Mouse (Mus musculus): ENCODE results near the gene Hist1h1t.

DNA sequence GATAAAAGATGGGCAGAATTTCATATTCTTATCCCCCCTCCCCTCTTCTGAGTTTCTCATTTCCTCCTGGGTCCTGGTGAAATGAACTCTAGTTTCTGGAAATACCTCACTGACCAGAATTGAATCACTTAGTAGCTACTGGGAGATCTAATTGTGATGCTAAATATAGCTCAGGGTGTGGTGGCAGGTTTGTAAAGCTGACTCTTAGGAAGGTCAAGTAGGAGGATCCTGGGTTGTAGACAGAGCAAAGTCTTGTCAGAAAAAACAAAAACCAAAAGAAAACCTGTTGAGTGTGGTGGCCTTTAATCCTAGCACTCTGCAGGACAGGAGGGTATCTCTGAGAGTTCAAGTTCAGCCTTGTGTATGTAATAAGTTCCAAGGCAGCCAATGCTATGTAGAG lies 46.4 kb downstream of the Hist1h1t start:
- no peak for TF ChIP-seq CTCF (IDR thresholded peaks at IDR 0.05; ENCODE audit: control insufficient read depth, insufficient read depth, low read length)
- TF ChIP-seq POLR2A (IDR thresholded peaks at IDR 0.05; ENCODE audit: borderline replicate concordance, control insufficient read depth, low read depth, low read length), result no peak
